Mouse (Mus musculus) cerebellum, postnatal 10 days (tissue): ENCODE results near the gene Ect2.

Experiments
- DNase-seq, 2 experiments: peaks; one replicate each; pipeline ENCODE4 v3.0.0; 2021; ENCODE audit warnings: mixed read lengths in 2 of 2

Ect2 gene

GRCm38 (mm10) chr3:27153701-27154209 is at the start of gene Ect2:
Gene Ect2 (minus strand): TSS chr3:27153878.
- peak; percentile 99 for DNase-seq

DNA sequence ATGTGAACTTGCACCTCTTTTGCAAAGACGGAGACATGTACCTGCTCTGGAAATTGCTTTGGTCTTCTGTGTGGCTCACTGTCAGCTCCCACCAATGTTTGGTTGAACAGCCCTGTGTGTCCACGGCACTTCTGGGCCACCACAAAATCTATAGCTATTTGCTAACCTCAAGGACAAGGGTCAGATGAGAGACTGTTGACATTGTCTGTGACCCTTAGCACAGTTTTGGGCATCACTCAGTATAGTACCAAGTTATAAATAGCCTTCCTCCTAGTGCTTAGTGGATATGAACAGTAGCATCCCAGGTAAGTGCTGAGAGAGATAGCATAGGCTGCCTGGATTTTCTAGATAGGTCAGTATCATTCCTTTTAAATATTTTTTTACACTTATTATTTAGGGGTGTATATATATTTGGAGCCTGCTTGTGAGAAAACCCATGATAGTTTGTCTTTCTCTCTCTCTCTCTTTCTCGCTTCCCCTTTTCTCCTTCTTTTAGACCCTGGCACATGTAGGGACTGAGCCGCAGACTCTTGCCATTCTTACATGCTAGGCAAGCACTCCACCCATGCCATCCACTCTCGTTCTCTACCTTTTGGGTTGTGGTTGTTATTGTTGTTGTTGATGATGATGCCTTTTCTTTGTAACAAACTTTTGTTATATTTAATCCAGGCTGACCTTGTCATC is 48.2 kb upstream of the Ect2 start:
- no peak for DNase-seq

- DNase-seq = no peak
Measured at GRCm38 (mm10) chr3:27199120-27199519, 45.4 kb upstream of the Ect2 start.

DNA sequence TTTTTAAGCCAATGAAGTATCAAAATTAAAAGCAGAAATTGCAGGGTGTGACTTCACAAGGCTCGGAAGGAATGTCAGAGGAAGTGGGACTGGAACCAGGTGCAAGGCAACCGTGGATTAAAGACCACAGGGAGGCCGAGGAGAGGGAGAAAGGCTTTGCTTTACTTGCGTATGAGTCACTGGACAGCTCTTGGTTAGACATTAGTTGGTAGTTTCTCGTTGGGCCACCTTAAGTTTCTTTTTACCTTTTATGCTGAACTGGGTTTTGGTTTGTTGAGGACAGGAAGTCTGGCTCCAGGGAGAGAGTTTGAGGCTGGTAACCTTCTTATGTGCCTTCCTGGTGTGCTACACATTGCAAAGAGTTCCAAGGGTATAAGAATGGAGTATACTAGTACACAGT is 44.1 kb upstream of the Ect2 start:
- DNase-seq = no peak

DNA sequence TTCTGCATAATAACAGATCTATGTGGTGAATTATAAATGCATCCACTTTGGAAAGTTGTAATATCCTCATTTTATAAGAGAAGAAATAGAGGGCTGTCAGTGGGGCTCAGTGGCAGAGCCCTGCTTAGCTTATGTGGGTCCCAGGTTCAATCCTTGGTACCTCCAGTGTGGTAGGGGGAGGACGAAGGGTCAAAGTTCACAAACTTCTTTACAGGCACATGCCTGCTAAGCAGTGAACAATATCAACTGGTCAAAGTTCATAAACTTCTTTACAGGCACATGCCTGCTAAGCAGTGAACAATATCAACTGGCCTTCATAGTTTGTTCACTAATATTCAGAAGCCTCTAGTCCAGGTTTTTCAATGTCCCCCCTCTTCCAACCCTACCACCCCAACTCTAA is 42.9 kb upstream of the Ect2 start:
- DNase-seq = no peak

DNA sequence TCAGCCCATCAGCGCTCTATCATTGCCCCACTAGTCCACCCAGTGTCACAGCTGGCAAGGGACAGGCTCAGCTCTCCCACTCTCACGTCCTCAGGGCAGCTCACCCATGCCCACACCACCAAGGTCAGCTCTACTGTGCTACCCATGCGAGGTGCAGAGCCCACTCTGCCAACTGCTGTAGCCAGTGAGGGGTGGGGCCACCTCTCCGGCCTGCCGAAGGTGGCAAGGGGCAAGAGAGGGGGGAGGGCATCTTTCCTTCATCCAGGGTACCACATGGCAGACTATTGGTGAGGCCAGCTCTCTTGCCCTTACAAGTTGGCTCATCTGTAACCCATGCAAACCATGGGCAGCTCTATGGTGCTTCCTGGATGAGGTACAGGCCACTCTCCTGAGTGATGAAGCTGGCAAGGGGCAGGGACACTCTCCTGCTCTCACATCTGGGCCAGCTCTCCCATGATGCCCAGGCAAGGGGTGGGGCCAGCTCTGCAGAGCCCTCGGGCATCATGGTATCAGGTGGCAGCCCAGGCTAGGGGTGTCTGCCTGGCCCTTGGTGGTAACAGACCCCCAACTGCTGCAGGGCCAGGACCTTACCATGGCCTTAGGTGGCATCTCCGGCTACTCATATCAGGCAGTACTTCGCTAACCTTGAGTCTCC is 42.0 kb upstream of the Ect2 start:
- DNase-seq = no peak

DNA sequence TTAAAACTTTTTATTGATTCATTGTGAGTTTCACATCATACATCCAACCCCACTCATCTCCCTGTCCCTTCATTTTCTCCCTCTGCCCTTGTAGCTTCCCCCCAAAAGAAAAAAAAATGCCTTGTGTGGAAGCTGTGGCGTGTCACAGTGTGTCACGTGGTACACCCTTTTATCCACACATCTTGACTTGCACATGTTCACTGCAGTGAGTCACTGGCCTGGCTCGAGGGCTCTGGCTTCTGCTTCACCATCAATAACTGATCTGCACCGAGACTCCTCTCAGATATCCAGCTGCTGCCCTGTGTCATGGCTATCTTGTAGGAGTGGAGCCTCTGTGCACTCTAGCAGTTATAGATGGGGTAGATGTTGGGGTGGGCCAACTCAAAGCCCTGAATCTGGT is 41.5 kb upstream of the Ect2 start:
- DNase-seq = no peak

- DNase-seq = no peak
Measured at GRCm38 (mm10) chr3:27193844-27194317, 40.2 kb upstream of the Ect2 start.

DNA sequence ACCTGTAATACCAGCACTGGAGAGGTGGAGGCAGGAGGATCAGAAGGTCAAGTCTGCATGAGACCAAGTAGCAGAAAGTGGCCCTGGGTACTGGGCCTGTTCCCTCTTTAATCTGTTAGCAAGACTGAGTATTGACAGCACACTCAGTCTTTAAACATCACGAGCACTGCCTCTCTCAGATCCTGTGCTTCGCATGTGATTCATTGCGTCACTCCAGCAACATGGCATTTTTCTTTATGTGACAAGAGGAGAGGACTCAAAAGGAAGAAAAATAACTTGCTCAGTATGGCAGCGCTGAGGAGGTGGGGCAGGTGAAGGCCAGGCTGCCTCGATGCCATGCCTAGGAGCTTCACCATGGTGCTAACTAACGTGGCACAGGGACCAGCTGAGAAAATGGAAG is 38.2 kb upstream of the Ect2 start:
- DNase-seq = no peak

DNA sequence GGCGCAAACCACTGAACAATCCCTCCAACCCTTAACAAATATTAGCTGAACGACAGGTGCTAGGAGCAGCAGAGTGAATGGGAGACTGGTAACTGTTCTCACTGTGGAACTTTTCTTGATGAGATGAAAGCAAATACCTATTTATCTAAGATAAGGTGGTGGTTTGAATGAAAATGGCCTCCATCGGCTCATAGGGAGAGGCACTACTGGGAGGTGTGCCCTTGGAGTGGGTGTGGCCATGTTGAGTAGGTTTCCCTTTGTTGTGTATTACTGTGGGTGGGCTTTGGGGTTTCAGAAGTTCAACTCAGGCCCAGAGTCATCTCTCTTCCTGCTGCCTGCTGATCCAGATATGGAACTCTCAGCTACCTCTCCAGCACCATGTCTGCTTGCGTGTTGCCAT is 37.2 kb upstream of the Ect2 start:
- DNase-seq = no peak

DNA sequence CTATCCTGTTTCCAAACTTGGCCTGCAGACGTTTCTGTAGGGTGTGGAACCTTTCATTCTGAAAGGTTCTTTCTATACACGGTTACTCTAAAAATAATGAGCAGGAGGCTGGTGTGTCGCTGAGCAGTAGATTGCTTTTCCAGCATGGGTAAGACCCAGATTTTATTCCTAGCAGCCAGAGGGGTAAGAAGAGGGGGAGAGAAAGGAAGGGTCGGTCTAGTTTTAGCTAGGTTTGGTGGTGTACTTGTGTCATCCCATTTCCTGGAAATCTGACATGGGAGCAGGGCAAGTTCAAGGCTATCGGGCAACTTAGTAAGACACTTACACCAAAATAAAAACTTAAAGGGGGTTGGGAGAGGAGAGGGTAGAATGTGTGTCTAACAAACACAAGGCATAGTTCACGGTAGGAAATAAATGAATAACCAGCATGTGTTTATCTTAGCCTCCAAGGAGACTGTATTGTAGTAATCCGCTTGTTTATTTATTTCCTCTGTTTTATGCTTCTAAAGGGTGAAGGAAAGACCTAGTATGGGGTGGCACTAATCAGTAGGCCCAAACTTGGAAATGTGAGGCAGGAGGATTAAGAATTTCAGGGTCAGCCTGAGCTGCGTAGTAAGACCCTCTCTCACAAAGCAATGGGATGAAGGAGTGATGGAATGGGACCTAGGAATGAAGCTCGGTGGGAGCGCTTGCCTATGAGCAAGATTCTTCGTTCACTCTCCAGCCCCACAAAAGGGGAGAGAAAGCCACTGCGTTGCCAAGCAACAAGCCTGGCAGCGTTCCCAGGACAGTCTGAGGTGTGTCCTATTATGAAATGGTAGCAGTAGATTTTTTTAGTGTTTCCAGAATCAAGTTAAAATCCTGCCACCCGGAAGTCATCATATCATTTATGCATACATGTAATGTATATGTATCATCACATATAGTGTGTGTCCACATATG is 35.9 kb upstream of the Ect2 start:
- peak; percentile 75 to 78 for DNase-seq

- no peak for DNase-seq
Measured at GRCm38 (mm10) chr3:27188386-27188785, 34.7 kb upstream of the Ect2 start.

GRCm38 (mm10) chr3:27183601-27184175 is 30.0 kb upstream of the Ect2 start:
- DNase-seq = peak; percentile 59 to 60

GRCm38 (mm10) chr3:27182733-27183600 is 29.3 kb upstream of the Ect2 start, which contains the start of gene Nceh1:
Gene Nceh1 (plus strand): TSS chr3:27182965.
- peak; percentile 96 to 97 for DNase-seq

DNA sequence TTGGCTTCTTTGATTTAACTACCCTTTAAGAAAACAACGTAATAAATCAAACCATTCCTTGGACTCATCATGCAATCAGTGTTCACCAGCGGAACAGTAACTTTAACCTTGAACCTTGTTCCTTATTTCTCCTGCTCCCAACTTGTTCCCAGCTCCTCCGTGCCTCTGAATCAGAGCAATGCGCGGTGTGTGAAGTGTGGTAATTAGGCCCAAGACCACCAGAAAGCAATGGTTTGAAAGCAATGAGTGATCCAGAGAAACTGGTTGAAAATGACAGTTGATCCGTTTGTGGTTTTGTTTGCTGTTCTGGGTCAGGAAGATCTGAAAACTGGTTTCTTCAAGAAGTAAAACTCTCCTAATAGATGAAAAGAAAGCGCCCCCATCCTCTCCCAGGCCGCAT is 26.0 kb upstream of the Ect2 start:
- DNase-seq = no peak

DNA sequence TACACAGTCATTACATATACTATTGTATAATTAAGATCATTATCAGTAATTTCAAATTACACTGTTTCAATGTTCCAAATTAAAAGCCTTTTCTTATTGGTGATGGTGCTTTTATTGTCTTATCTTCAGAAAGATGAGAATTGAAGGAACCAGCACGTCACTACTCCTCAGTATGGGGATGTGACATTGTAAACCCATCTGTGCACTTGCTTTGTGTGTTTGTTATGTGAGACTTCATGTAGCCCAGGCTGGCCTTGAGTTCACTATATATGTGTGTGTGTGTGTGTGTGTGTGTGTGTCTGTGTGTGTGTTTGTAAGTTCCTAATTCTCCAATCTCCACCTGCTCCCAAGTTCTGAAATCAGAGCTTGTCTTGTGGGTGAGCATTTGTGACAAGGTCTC is 16.6 kb upstream of the Ect2 start:
- DNase-seq = no peak

GRCm38 (mm10) chr3:27165481-27166065 is 11.9 kb upstream of the Ect2 start:
- DNase-seq = no peak

DNA sequence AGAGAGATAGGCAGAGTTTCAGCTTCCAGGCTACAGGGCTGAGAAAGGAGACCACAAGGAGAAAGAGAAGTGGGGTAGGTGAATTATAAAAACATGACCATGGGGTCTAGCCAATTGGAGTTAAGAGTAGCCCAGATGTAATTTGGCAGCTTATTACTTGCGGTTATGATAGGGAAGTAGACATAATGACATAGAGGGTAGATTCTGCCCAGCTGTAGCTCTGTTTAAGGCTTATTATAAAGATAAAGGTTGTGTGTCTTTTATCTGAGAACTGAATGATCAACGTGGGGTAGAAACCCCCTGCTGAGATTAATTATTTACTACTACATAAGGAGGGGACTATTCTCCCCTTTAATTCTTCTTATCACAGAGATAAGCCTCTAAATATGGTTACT is 8.7 kb upstream of the Ect2 start:
- DNase-seq = no peak

DNA sequence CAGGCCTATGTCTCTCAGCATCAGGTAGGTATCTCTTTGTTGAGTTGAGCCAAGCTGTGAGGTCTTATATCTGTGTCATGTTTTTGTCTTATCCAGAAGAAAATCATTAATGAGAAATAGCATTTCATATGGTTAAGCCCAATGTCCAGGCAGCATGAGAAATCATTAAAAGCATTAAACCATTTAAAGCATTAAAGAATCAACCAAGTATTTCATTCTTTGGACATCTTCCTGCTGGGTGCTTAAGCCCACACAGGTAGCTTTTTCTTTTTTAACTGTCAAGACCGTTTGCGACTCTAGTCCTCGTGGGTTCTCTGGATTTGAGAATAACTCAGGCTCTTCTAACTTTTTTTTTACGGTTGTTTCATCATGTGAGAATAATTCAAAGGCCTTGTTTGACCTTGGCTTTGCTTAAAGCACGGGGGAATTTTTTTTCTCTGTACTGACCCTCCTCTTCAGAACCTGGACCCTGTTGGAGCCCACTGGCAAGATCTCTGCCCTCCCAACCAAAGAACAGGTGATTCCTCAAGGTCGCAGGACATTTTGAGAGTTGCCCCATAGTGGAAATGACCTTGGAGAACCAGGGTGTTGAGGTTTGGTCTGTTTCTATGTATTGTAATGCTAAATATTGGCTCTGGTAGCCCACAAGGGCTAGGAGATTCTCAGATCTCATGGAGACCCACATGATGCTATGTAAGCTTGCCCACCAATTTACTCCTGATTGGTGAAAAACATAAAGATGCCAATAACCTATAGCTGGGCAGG is 8.1 kb upstream of the Ect2 start:
- DNase-seq = no peak

- no peak for DNase-seq
Measured at GRCm38 (mm10) chr3:27158910-27159309, 5.2 kb upstream of the Ect2 start.

GRCm38 (mm10) chr3:27156594-27156949 is 2.9 kb upstream of the Ect2 start:
- no peak for DNase-seq
